Mouse (Mus musculus): Measurements from ENCODE around the gene Cfap97d1. TPM values are rescaled to one million over a fixed set of nuclear protein-coding genes. Genes with fewer than 3 reads are reported as not detected.
A peak's percentile ranks its signal among the peaks of the same experiment; 100 is the strongest.

The Cfap97d1 gene
- polyA plus RNA-seq, 1 experiment from 2014 or later, result not detected

GRCm38 (mm10) chr11:102028087-102028816, 44.2 kb downstream of the Cfap97d1 start, which contains the start of gene Mpp3:
Gene Mpp3, minus strand, starts transcription at chr11:102028461.
- Histone ChIP-seq H3K4me1 (peaks cover 37% of the 10 kb centered on the region), H3K4me2 (replicated peaks) (peak within 1 kb of the TSS; percentile 70), H3K9ac (replicated peaks) (peak within 1 kb of the TSS; percentile 77), H3K27ac (replicated peaks) (peak within 1 kb of the TSS; percentile 91), H3K4me3 (peak within 1 kb of the TSS; percentile 67), H3K36me3 (0 out of 2 replicates have a peak, but pooled peaks cover under 1% of the 10 kb centered on the region), H3K9me3 (no peaks in the 10 kb centered on the region), H3K27me3 (no peaks in the 10 kb centered on the region)
- 64% methylated on average over 6 of the region's 6 CpGs for WGBS
- ATAC-seq (replicated peaks), result no peak

GRCm38 (mm10) chr11:102029304-102029703, 45.2 kb downstream of the Cfap97d1 start:
- WGBS, result 88% methylated on average over 4 of the region's 4 CpGs
- no peak for ATAC-seq (replicated peaks)
- no peak overlapping the region for H3K4me3 ChIP-seq
- H3K4me1 ChIP-seq, result peaks cover 37% of the 10 kb centered on the region
- no peak overlapping the region for H3K27ac ChIP-seq (replicated peaks)
- no peak overlapping the region for H3K4me2 ChIP-seq (replicated peaks)
- no peaks in the 10 kb centered on the region for H3K36me3 ChIP-seq
- no peaks in the 10 kb centered on the region for H3K27me3 ChIP-seq
- no peak overlapping the region for H3K9ac ChIP-seq (replicated peaks)
- no peaks in the 10 kb centered on the region for H3K9me3 ChIP-seq

GRCm38 (mm10) chr11:102029966-102030365, 45.9 kb downstream of the Cfap97d1 start:
- Histone ChIP-seq H3K9ac (replicated peaks) (no peak overlapping the region), H3K4me3 (no peak overlapping the region), H3K4me1 (peaks cover 32% of the 10 kb centered on the region), H3K36me3 (no peaks in the 10 kb centered on the region), H3K4me2 (replicated peaks) (no peak overlapping the region), H3K27me3 (no peaks in the 10 kb centered on the region), H3K27ac (replicated peaks) (no peak overlapping the region), H3K9me3 (no peaks in the 10 kb centered on the region)
- 31% methylated on average over 7 of the region's 7 CpGs for WGBS
- no peak for ATAC-seq (replicated peaks)

- Histone ChIP-seq H3K4me3 (no peak overlapping the region), H3K27me3 (no peaks in the 10 kb centered on the region), H3K4me2 (replicated peaks) (no peak overlapping the region), H3K4me1 (peaks cover 20% of the 10 kb centered on the region), H3K9me3 (no peaks in the 10 kb centered on the region), H3K36me3 (no peaks in the 10 kb centered on the region), H3K27ac (replicated peaks) (no peak overlapping the region), H3K9ac (replicated peaks) (no peak overlapping the region)
- WGBS, result 44% methylated on average over 7 of the region's 7 CpGs
- no peak for ATAC-seq (replicated peaks)
These were observed 47.1 kb downstream of the Cfap97d1 start for GRCm38 (mm10) chr11:102031149-102031548.

- H3K27me3 ChIP-seq, result no peaks in the 10 kb centered on the region
- no peak overlapping the region for H3K9ac ChIP-seq (replicated peaks)
- ATAC-seq (replicated peaks), result no peak
- no peaks in the 10 kb centered on the region for H3K9me3 ChIP-seq
- H3K4me3 ChIP-seq, result no peak overlapping the region
- H3K36me3 ChIP-seq, result no peaks in the 10 kb centered on the region
- peaks cover 10% of the 10 kb centered on the region for H3K4me1 ChIP-seq
- WGBS, result 94% methylated on average over 12 of the region's 12 CpGs
- H3K4me2 ChIP-seq (replicated peaks), result no peak overlapping the region
- no peak overlapping the region for H3K27ac ChIP-seq (replicated peaks)
These were observed 49.0 kb downstream of the Cfap97d1 start for GRCm38 (mm10) chr11:102033055-102033591.

GRCm38 (mm10) chr11:102034887-102035286, 50.8 kb downstream of the Cfap97d1 start:
- Histone ChIP-seq H3K4me1 (peaks cover 7% of the 10 kb centered on the region), H3K9me3 (no peaks in the 10 kb centered on the region)
- ATAC-seq (replicated peaks), result no peak

GRCm38 (mm10) chr11:102035456-102035960, 51.4 kb downstream of the Cfap97d1 start:
- H3K4me2 ChIP-seq (replicated peaks), result no peak overlapping the region
- no peaks in the 10 kb centered on the region for H3K27me3 ChIP-seq
- H3K4me3 ChIP-seq, result no peak overlapping the region
- H3K36me3 ChIP-seq, result no peaks in the 10 kb centered on the region
- H3K4me1 ChIP-seq, result peaks cover 10% of the 10 kb centered on the region
- H3K9ac ChIP-seq (replicated peaks), result no peak overlapping the region
- no peaks in the 10 kb centered on the region for H3K9me3 ChIP-seq
- 0 out of 2 replicates have a peak overlapping the region, but pooled peaks have one; percentile 23 for H3K27ac ChIP-seq (replicated peaks)
- ATAC-seq (replicated peaks), result no peak
- WGBS, result 76% methylated on average over 5 of the region's 5 CpGs

More at GRCm38 (mm10) chr11:102034887-102035286, 50.8 kb downstream of the Cfap97d1 start:
- no peaks in the 10 kb centered on the region for H3K27me3 ChIP-seq
- no peak overlapping the region for H3K4me3 ChIP-seq
- H3K9ac ChIP-seq (replicated peaks), result no peak overlapping the region
- H3K4me2 ChIP-seq (replicated peaks), result no peak overlapping the region
- H3K36me3 ChIP-seq, result no peaks in the 10 kb centered on the region
- WGBS, result 52% methylated on average over 8 of the region's 8 CpGs
- H3K27ac ChIP-seq (replicated peaks), result 0 out of 2 replicates have a peak overlapping the region, but pooled peaks have one; percentile 2

GRCm38 (mm10) chr11:102036336-102036735, 52.3 kb downstream of the Cfap97d1 start:
- WGBS, result 71% methylated on average over 7 of the region's 7 CpGs
- ATAC-seq (replicated peaks), result no peak
- H3K27ac ChIP-seq (replicated peaks), result 0 out of 2 replicates have a peak overlapping the region, but pooled peaks have one; percentile 15
- H3K4me2 ChIP-seq (replicated peaks), result no peak overlapping the region
- H3K4me1 ChIP-seq, result peaks cover 4% of the 10 kb centered on the region
- no peak overlapping the region for H3K9ac ChIP-seq (replicated peaks)
- no peaks in the 10 kb centered on the region for H3K36me3 ChIP-seq
- H3K4me3 ChIP-seq, result no peak overlapping the region
- H3K27me3 ChIP-seq, result no peaks in the 10 kb centered on the region
- H3K9me3 ChIP-seq, result no peaks in the 10 kb centered on the region

- peaks cover 4% of the 10 kb centered on the region for H3K4me1 ChIP-seq
- no peak overlapping the region for H3K27ac ChIP-seq (replicated peaks)
- H3K4me2 ChIP-seq (replicated peaks), result no peak overlapping the region
- no peaks in the 10 kb centered on the region for H3K36me3 ChIP-seq
- ATAC-seq (replicated peaks), result no peak
- no peaks in the 10 kb centered on the region for H3K9me3 ChIP-seq
- 73% methylated on average over 6 of the region's 6 CpGs for WGBS
- no peak overlapping the region for H3K9ac ChIP-seq (replicated peaks)
- H3K27me3 ChIP-seq, result no peaks in the 10 kb centered on the region
- H3K4me3 ChIP-seq, result no peak overlapping the region
These were observed 53.7 kb downstream of the Cfap97d1 start for GRCm38 (mm10) chr11:102037789-102038188.

- H3K36me3 ChIP-seq, result no peaks in the 10 kb centered on the region
- H3K27me3 ChIP-seq, result no peaks in the 10 kb centered on the region
- H3K9ac ChIP-seq (replicated peaks), result no peak overlapping the region
- peaks cover 4% of the 10 kb centered on the region for H3K4me1 ChIP-seq
- H3K9me3 ChIP-seq, result no peaks in the 10 kb centered on the region
- ATAC-seq (replicated peaks), result no peak
- no peak overlapping the region for H3K4me3 ChIP-seq
- no peak overlapping the region for H3K4me2 ChIP-seq (replicated peaks)
- H3K27ac ChIP-seq (replicated peaks), result no peak overlapping the region
- WGBS, result 63% methylated on average over 13 of the region's 13 CpGs
These were observed 55.5 kb downstream of the Cfap97d1 start for GRCm38 (mm10) chr11:102039487-102040137.

- no peaks in the 10 kb centered on the region for H3K9me3 ChIP-seq
- no peak overlapping the region for H3K27ac ChIP-seq (replicated peaks)
- WGBS, result under 1% methylated on average over 9 of the region's 9 CpGs
- no peak overlapping the region for H3K4me3 ChIP-seq
- no peak for ATAC-seq (replicated peaks)
- H3K4me1 ChIP-seq, result peaks cover 4% of the 10 kb centered on the region
- H3K27me3 ChIP-seq, result no peaks in the 10 kb centered on the region
- no peak overlapping the region for H3K4me2 ChIP-seq (replicated peaks)
- no peak overlapping the region for H3K9ac ChIP-seq (replicated peaks)
- no peaks in the 10 kb centered on the region for H3K36me3 ChIP-seq
These were observed 56.1 kb downstream of the Cfap97d1 start for GRCm38 (mm10) chr11:102040138-102040524.

GRCm38 (mm10) chr11:102040646-102041045, 56.6 kb downstream of the Cfap97d1 start:
- H3K4me1 ChIP-seq, result peaks cover 4% of the 10 kb centered on the region; the same call in 1 of the 2 replicates
- no peak overlapping the region for H3K4me3 ChIP-seq
- WGBS, result 67% methylated on average over 4 of the region's 4 CpGs
- H3K4me2 ChIP-seq (replicated peaks), result no peak overlapping the region
- no peak for ATAC-seq (replicated peaks)
- no peaks in the 10 kb centered on the region for H3K27me3 ChIP-seq
- no peaks in the 10 kb centered on the region for H3K9me3 ChIP-seq
- no peak overlapping the region for H3K9ac ChIP-seq (replicated peaks)
- H3K27ac ChIP-seq (replicated peaks), result no peak overlapping the region
- no peaks in the 10 kb centered on the region for H3K36me3 ChIP-seq
